Comparison of ENCODE assay signal across 16 mouse cellular contexts in the genomic region with DNA sequence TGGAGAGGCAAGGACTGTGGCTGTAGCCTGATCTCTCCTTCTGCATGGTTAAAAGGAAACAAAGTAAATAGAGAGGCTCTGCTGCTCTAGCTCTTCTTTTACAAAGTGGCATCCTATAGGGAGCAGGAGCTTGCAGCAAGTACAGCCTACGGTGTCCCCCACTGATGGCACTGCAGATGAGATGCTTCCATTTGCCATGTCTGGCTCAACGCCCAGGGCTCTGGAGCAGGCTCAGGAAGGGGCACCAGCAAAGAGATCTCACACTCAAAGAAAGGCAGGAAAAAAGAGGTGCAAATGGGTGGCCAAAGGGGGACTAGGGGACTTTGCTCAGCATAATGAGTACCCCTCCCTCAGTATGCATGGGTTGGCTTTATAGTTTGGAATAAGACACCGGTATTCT.
"Had no signal": no experiment of that assay in that cellular context is flagged by ENCODE, and none has a peak within 500 bp of the region (broad histone marks: within the 10 kb centered on the region; RNA-seq: fewer than 3 reads in every experiment).

No protein-coding gene starts in this region.

- H3K4me3 ChIP-seq: lung, embryonic 15.5 days; megakaryocyte, embryonic 14.5 days; midbrain, embryonic 12.5 days; neural tube, embryonic 12.5 days; stomach, embryonic 15.5 days had no signal

- DNase-seq: liver, postnatal 0 days; lung, adult 2 months; lung, postnatal 14 days; lung, postnatal 36 days; midbrain, embryonic 14.5 days; right cerebral cortex, postnatal 14 days; thymus, adult 2 months; thymus, postnatal 25 days; thymus, postnatal 4 days had no signal

- H3K27ac ChIP-seq: lung, embryonic 15.5 days; macrophage; midbrain, embryonic 12.5 days; neural tube, embryonic 12.5 days; stomach, embryonic 15.5 days; stomach, postnatal 0 days had no signal
